17 mouse cellular contexts compared by ENCODE assay signal in genomic region chr5:34205788-34206187, GRCm38 (mm10). TPM values are rescaled to one million over a fixed set of nuclear protein-coding genes. Genes with fewer than 3 reads are reported as not detected.
DNase-seq lines count a peak whose midpoint lies in the region; TF ChIP-seq lines count a peak whose summit lies in the region.
"Had no signal": no experiment of that assay in that cellular context is flagged by ENCODE, and none has a peak within 500 bp of the region (broad histone marks: within the 10 kb centered on the region; RNA-seq: fewer than 3 reads in every experiment).

No protein-coding gene starts in this region.

- 0 out of 2 replicates have a peak, but pooled peaks cover 4% of the 10 kb centered on the region for H3K4me1 ChIP-seq in kidney, adult 2 months (ENCODE audit: control insufficient read depth, insufficient read depth, low read length)
- H3K4me1 ChIP-seq: hindbrain, embryonic 12.5 days had no signal

- no peak overlapping the region for H3K4me3 ChIP-seq in kidney, adult 2 months (ENCODE audit: insufficient read depth, low read depth, low read length)
- H3K4me3 ChIP-seq: embryonic facial prominence, embryonic 12.5 days; forebrain, embryonic 15.5 days; heart, adult 2 months; heart, embryonic 12.5 days; hindbrain, embryonic 12.5 days had no signal

- TF ChIP-seq POLR2A in kidney, adult 2 months (IDR thresholded peaks at IDR 0.05; ENCODE audit: low read depth, low read length), result no peak

- DNase-seq in cerebellum, postnatal 10 days, result peak; percentile 63 to 68
- no peak for DNase-seq in cerebellum, adult 8-10 months
- peak; percentile 11 for DNase-seq in kidney, adult 2 months
- no peak for DNase-seq in kidney, postnatal 4 days
- peak; percentile 58 for DNase-seq in brain, adult 2 months (ENCODE audit: low read depth, low spot score)
- peak; percentile 34 to 53 for DNase-seq in cerebellum, postnatal 36 days
- no peak for DNase-seq in frontal cortex, postnatal 10 days (ENCODE audit: low spot score in 2 of 2)
- DNase-seq: adrenal gland, postnatal 10 days; gastrocnemius, postnatal 10 days; heart, adult 2 months; heart, postnatal 4 days; kidney, adult 9 months had no signal

- 48% methylated on average over 2 of the region's 2 CpGs for WGBS in kidney, adult 2 months

- H3K27me3 ChIP-seq in kidney, adult 2 months (replicated peaks; ENCODE audit: control insufficient read depth, insufficient read depth, low read length), result no peaks in the 10 kb centered on the region
- H3K27me3 ChIP-seq: embryonic facial prominence, embryonic 12.5 days; forebrain, embryonic 15.5 days; heart, embryonic 12.5 days; hindbrain, embryonic 12.5 days had no signal

- H3K36me3 ChIP-seq in kidney, adult 2 months (ENCODE audit: control insufficient read depth, insufficient read depth, low read length), result no peaks in the 10 kb centered on the region
- H3K36me3 ChIP-seq: embryonic facial prominence, embryonic 12.5 days; forebrain, embryonic 15.5 days; heart, embryonic 12.5 days; hindbrain, embryonic 12.5 days had no signal

- no peak for TF ChIP-seq CTCF in kidney, adult 2 months (conservative IDR thresholded peaks at IDR 0.05; ENCODE audit: insufficient read depth, insufficient read length, low read depth, low read length)

- H3K27ac ChIP-seq in kidney, adult 2 months (ENCODE audit: insufficient read depth, low read depth, low read length), result no peak overlapping the region
- H3K27ac ChIP-seq: embryonic facial prominence, embryonic 12.5 days; forebrain, embryonic 15.5 days; heart, adult 2 months; hindbrain, embryonic 12.5 days had no signal

RNA-seq across cellular contexts. Expression of gene Mxd4, which starts 18.3 kb away (rescaled TPM):
- 143 and 164 TPM in 2 replicates for polyA plus RNA-seq in kidney, adult 2 months (2012; rRNA removed)

RNA-seq across cellular contexts. Expression of gene Haus3, which starts 36.5 kb away (rescaled TPM):
- 0.34 and 0.64 TPM in 2 replicates for polyA plus RNA-seq in kidney, adult 2 months (2012; rRNA removed)

RNA-seq across cellular contexts. Expression of gene Poln, which starts 36.5 kb away (rescaled TPM):
- 1.3 and 1.8 TPM in 2 replicates for polyA plus RNA-seq in kidney, adult 2 months (2012; rRNA removed)
- polyA plus RNA-seq: intestine, postnatal 0 days had no signal

Comparison
In these comparisons a context has a peak if more than half of its experiments do, and no peak if none do; other contexts are left out.
1. DNase-seq: peak in cerebellum, postnatal 10 days (2 of 2), kidney, adult 2 months (single experiment), brain, adult 2 months (single experiment) and cerebellum, postnatal 36 days (2 of 2); none in cerebellum, adult 8-10 months (single experiment), kidney, postnatal 4 days (0 of 2) and frontal cortex, postnatal 10 days (0 of 2).